Mouse (Mus musculus) ovary, postnatal 14 days (tissue): ENCODE results near the gene Nr1h4.

Source experiments
- DNase-seq: peaks from one replicate; pipeline ENCODE4 v3.0.0; 2022; ENCODE audit warnings: low spot score

Nr1h4 gene

GRCm38 (mm10) chr10:89432743-89433142, 100.6 kb downstream of the Nr1h4 start:
- no peak for DNase-seq

GRCm38 (mm10) chr10:89430751-89431150, 102.6 kb downstream of the Nr1h4 start:
- DNase-seq = no peak

GRCm38 (mm10) chr10:89424800-89425393, 108.5 kb downstream of the Nr1h4 start:
- DNase-seq = no peak

GRCm38 (mm10) chr10:89424217-89424616, 109.2 kb downstream of the Nr1h4 start:
- no peak for DNase-seq

- no peak for DNase-seq
Observed at GRCm38 (mm10) chr10:89423164-89423778, 110.1 kb downstream of the Nr1h4 start.

- no peak for DNase-seq
Observed at GRCm38 (mm10) chr10:89422504-89423158, 110.8 kb downstream of the Nr1h4 start.

GRCm38 (mm10) chr10:89417966-89418365, 115.4 kb downstream of the Nr1h4 start:
- no peak for DNase-seq

- DNase-seq = no peak
Observed at GRCm38 (mm10) chr10:89415478-89415877, 117.9 kb downstream of the Nr1h4 start.

GRCm38 (mm10) chr10:89407551-89407950, 125.8 kb downstream of the Nr1h4 start:
- no peak for DNase-seq

- no peak for DNase-seq
Observed at GRCm38 (mm10) chr10:89406733-89407484, 126.5 kb downstream of the Nr1h4 start.

GRCm38 (mm10) chr10:89404936-89405335, 128.4 kb downstream of the Nr1h4 start:
- no peak for DNase-seq
